Mouse (Mus musculus) ES-E14 (cell line): ENCODE measurements around the gene Fhod1. TPM values are rescaled to one million over a fixed set of nuclear protein-coding genes. Genes with fewer than 3 reads are reported as not detected.

Experiments used
- DNase-seq: peaks from one replicate; pipeline ENCODE4 v3.0.0-alpha.2; 2013; ENCODE audit warnings: low read depth, low spot score
- H3K27ac ChIP-seq: 2 replicates; pipeline ENCODE4 v1.5.1; 2012; ENCODE audit warnings: low read depth, mild to moderate bottlenecking, low read length, moderate library complexity, mixed read lengths; ENCODE audit not compliant: poor library complexity, insufficient read depth, severe bottlenecking
- H3K36me3 ChIP-seq: 2 replicates; pipeline ENCODE4 v1.6.1; 2012; ENCODE audit warnings: mild to moderate bottlenecking, low read length, moderate library complexity, mixed read lengths; ENCODE audit not compliant: control insufficient read depth, poor library complexity, insufficient read depth, severe bottlenecking
- H3K4me1 ChIP-seq, 2 experiments: fragments of 150-350 bp in 1 of 2; sonication (generic) in 1 of 2; 2 replicates each; pipeline ENCODE4 v1.6.1; 2012; ENCODE audit warnings: low read length in 2 of 2, mild to moderate bottlenecking in 1 of 2, mixed read lengths in 1 of 2; ENCODE audit not compliant: control insufficient read depth in 2 of 2, insufficient read depth in 2 of 2, poor library complexity in 1 of 2
- H3K4me3 ChIP-seq, 2 experiments: fragments of 150-350 bp in 1 of 2; sonication (generic) in 1 of 2; 2 replicates each; pipeline ENCODE4 v1.5.1; 2012; ENCODE audit warnings: low read length in 2 of 2, low read depth in 1 of 2, mild to moderate bottlenecking in 1 of 2, mixed read lengths in 1 of 2; ENCODE audit not compliant: insufficient read depth in 1 of 2, poor library complexity in 1 of 2, severe bottlenecking in 1 of 2
- H3K9ac ChIP-seq: 2 replicates; pipeline ENCODE4 v1.6.1; 2012; ENCODE audit warnings: low read depth, mild to moderate bottlenecking, low read length, mixed read lengths; ENCODE audit not compliant: poor library complexity, insufficient read depth, severe bottlenecking
- H3K9me3 ChIP-seq: fragments of 150-350 bp; sonication (generic); 2 replicates; pipeline ENCODE4 v1.6.1; 2012; ENCODE audit warnings: low read depth, mild to moderate bottlenecking, low read length; ENCODE audit not compliant: control insufficient read depth, insufficient read depth
- CHD2 ChIP-seq: IDR thresholded peaks from 2 replicates; pipeline ENCODE4 v1.6.1; 2014; ENCODE audit warnings: mild to moderate bottlenecking, low read depth, low read length, inconsistent platforms
- HCFC1 ChIP-seq: IDR thresholded peaks from 2 replicates; pipeline ENCODE4 v1.6.1; 2012; ENCODE audit warnings: low read length, inconsistent platforms, borderline replicate concordance; ENCODE audit not compliant: insufficient read depth
- MAFK ChIP-seq: IDR thresholded peaks from 2 replicates; pipeline ENCODE4 v1.6.1; 2014; ENCODE audit warnings: mild to moderate bottlenecking, low read depth, low read length, inconsistent platforms; ENCODE audit not compliant: insufficient read depth
- ZC3H11A ChIP-seq: IDR thresholded peaks from 2 replicates; pipeline ENCODE4 v1.6.1; 2012; ENCODE audit warnings: low read depth, mild to moderate bottlenecking, inconsistent platforms, low read length, borderline replicate concordance
- ZNF384 ChIP-seq: IDR thresholded peaks from 2 replicates; pipeline ENCODE4 v1.6.1; 2012; ENCODE audit warnings: low read depth, low read length, inconsistent platforms
- in situ Hi-C, 2 experiments: fragments of 600-800 bp; cut with MboI; formaldehyde crosslinking; loops; one replicate each; pipeline ENCODE4 v1.15.1; 2025; ENCODE audit warnings: low sequenced_read_pairs in 2 of 2, inconsistent platforms in 1 of 2; ENCODE audit not compliant: unreplicated experiment in 2 of 2
- total RNA-seq: library from RNA; depleted of rRNA; stranded (reverse); fragments of 300-350 nt; gene quantifications from 2 replicates; pipeline ENCODE4 v1.2.3, GENCODE M21; 2012

Fhod1 gene
- total RNA-seq, 1 experiment = 9.1 TPM

- Histone ChIP-seq H3K27ac (no peak overlapping the region), H3K36me3 (peaks cover 39% of the 10 kb centered on the region), H3K4me1 (peaks cover 0 to 5% of the 10 kb centered on the region in 2 experiments; a peak in 1 of 4 replicates), H3K9ac (0 out of 2 replicates have a peak overlapping the region, but pooled peaks have one; percentile 5), H3K9me3 (no peaks in the 10 kb centered on the region), H3K4me3 (no peak overlapping the region)
- TF ChIP-seq ZC3H11A = no peak
- TF ChIP-seq MAFK = no peak
- no peak for TF ChIP-seq HCFC1
- TF ChIP-seq ZNF384 = no peak
- TF ChIP-seq CHD2 = no peak
- in situ Hi-C loops = no loop called here
- DNase-seq = no peak
Measured at GRCm38 (mm10) chr8:105331469-105331868, 16.3 kb downstream of the Fhod1 start.

DNA sequence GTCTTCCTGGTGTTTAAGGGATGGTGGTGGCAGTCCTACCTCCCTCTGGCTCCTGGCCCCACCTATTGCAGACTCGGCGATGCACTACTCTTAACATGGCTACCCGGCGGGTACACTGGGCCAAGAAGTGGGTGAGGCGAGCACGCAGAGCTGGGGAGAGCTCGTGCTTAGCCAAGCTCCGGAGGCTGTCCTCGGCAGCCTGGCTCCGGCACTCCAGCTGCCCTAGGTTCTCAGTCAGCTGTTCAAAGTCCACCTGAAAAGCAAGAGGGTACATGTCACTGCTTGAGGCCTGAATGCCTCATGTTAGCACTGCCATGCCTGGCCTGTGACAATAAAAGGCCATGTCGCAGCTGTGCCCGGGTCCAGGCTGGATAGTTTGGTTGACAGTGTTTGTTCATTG lies 17.4 kb downstream of the Fhod1 start:
- in situ Hi-C loops = no loop called here
- Histone ChIP-seq H3K27ac (no peak overlapping the region), H3K9ac (no peak overlapping the region), H3K36me3 (peaks cover 37% of the 10 kb centered on the region), H3K4me1 (peaks cover 0 to 7% of the 10 kb centered on the region in 2 experiments; a peak in 1 of 4 replicates), H3K4me3 (no peak overlapping the region), H3K9me3 (no peaks in the 10 kb centered on the region)
- TF ChIP-seq HCFC1 = no peak
- no peak for TF ChIP-seq ZC3H11A
- no peak for TF ChIP-seq CHD2
- no peak for TF ChIP-seq ZNF384
- TF ChIP-seq MAFK = no peak
- DNase-seq = no peak

- Histone ChIP-seq H3K36me3 (peaks cover 36% of the 10 kb centered on the region), H3K4me1 (peaks cover 0 to 8% of the 10 kb centered on the region in 2 experiments; a peak in 1 of 4 replicates), H3K4me3 (peak overlapping the region; percentile 73 to 100), H3K9me3 (no peaks in the 10 kb centered on the region), H3K9ac (peak overlapping the region; percentile 74), H3K27ac (no peak overlapping the region)
- no peak for TF ChIP-seq CHD2
- TF ChIP-seq MAFK = no peak
- TF ChIP-seq ZNF384 = no peak
- TF ChIP-seq ZC3H11A = no peak
- TF ChIP-seq HCFC1 = no peak
- no peak for DNase-seq
- in situ Hi-C loops = no loop called here
Measured at GRCm38 (mm10) chr8:105326968-105327367, 20.8 kb downstream of the Fhod1 start.

DNA sequence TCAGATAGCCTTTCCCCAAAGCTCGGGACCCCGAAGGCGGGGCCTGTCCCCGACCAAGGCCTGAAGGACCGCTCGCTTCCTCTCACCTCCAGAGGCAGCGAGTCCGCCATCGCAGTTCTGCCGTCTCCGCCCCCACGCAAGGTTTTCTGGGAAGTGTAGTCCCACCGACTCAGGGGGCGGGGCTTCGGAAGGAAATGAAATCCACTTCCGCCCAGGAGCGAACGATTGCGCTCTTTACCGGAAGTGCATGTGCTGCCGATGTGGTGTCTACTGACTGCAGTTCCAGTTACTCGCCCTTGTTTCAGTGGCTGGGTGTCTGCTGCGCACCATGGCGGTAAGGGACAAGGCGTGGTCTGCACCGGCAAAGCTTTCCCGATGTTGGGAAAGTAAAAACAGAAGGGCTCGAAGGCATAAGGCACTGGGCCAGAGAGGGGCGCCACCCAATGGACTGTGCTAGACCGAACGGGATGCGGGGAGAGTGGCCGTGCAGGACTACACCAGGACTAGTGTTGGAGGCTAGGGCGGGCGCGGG lies 21.5 kb downstream of the Fhod1 start, which contains the start of the genes Lrrc29 and Tmem208:
Gene Lrrc29, minus strand, starts transcription at position 138 of the 532 bp plus-strand sequence.
Gene Tmem208, plus strand, starts transcription at position 214 of the 532 bp plus-strand sequence.
- peak; percentile 96 for DNase-seq

More for the DNA sequence above, 21.5 kb downstream of the Fhod1 start, which contains the start of the genes Lrrc29 and Tmem208:
- H3K9me3 ChIP-seq = no peaks in the 10 kb centered on the region
- in situ Hi-C loops = no loop called here
- peak within 1 kb of the TSS; percentile 35; the same call in 1 of the 2 replicates for H3K27ac ChIP-seq
- TF ChIP-seq ZNF384 (0 out of 2 replicates have a peak, but pooled peaks have one; percentile 2), HCFC1 (peak; percentile 93), ZC3H11A (no peak)
- peaks cover 29% of the 10 kb centered on the region for H3K36me3 ChIP-seq
- H3K4me3 ChIP-seq = peak within 1 kb of the TSS; percentile 92 to 100
- peak within 1 kb of the TSS; percentile 76 for H3K9ac ChIP-seq
- H3K4me1 ChIP-seq = peaks cover 0 to 8% of the 10 kb centered on the region in 2 experiments; a peak in 1 of 4 replicates
